Mouse (Mus musculus) macrophage (primary cell): ENCODE results near the gene Zfp39. TPM values are rescaled to one million over a fixed set of nuclear protein-coding genes. Genes with fewer than 3 reads are reported as not detected.
A peak's percentile ranks its signal among the peaks of the same experiment; 100 is the strongest.

Source experiments
- H3K27ac ChIP-seq: fragments of 350-480 bp; formaldehyde crosslinking; 2 replicates; pipeline ENCODE4 v1.9.0; 2021
- H3K36me3 ChIP-seq: fragments of 350-480 bp; formaldehyde crosslinking; 2 replicates; pipeline ENCODE4 v1.9.0; 2021; ENCODE audit errors: inconsistent target
- H3K4me3 ChIP-seq: fragments of 350-480 bp; formaldehyde crosslinking; 2 replicates; pipeline ENCODE4 v1.9.0; 2021; ENCODE audit errors: inconsistent target
- H3K79me2 ChIP-seq: fragments of 350-480 bp; formaldehyde crosslinking; 2 replicates; pipeline ENCODE4 v1.9.0; 2021; ENCODE audit errors: inconsistent target
- WGBS: methylation state at CpG from one replicate; pipeline ENCODE4 v1.1.7; 2026; ENCODE audit warnings: inconsistent platforms; ENCODE audit not compliant: missing documents; 5-methylcytosine and 5-hydroxymethylcytosine counted together
- polyA plus RNA-seq: library from polyadenylated mRNA; stranded (reverse); fragments of 250-400 nt; gene quantifications from 3 replicates; pipeline ENCODE4 v1.2.4, GENCODE M21; 2018; ENCODE audit warnings: inconsistent platforms
- total RNA-seq, 78 experiments: library from RNA; depleted of rRNA; stranded (reverse); fragments of 250-400 nt; gene quantifications; 1 replicate in 9 of 78; 2 replicates in 24 of 78; 3 replicates in 43 of 78; 4 replicates in 2 of 78; pipeline ENCODE4 v1.2.4; 2018; ENCODE audit warnings: inconsistent platforms in 56 of 78

Zfp39 gene
- 1 to 10 TPM in 19 of 26 experiments, under 1 TPM in 6, not detected in 1; 0.19 to 8.3 (median 2.6) TPM for total RNA-seq (2018; cell fraction: chromatin; rRNA removed)
- 1 to 10 TPM in 21 of 26 experiments, under 1 TPM in 5; 0.33 to 3.9 (median 2.6) TPM for total RNA-seq (2018; cell fraction: cytosol; rRNA removed)
- total RNA-seq (2018; cell fraction: nucleus; rRNA removed) = 1 to 10 TPM in 19 of 26 experiments, under 1 TPM in 7; 0.12 to 7.4 (median 1.6) TPM
- 2.0 to 3.7 TPM (median 2.2 TPM) in 3 replicates for polyA plus RNA-seq

GRCm38 (mm10) chr11:58903511-58904409 is at the start of gene Zfp39:
Gene Zfp39, minus strand, starts transcription at chr11:58904225.
- Histone ChIP-seq H3K27ac (peak within 1 kb of the TSS; percentile 38), H3K4me3 (peak within 1 kb of the TSS; percentile 57), H3K79me2 (no peaks in the 10 kb centered on the region), H3K36me3 (peaks cover 19% of the 10 kb centered on the region; the same call in 1 of the 2 replicates)
- WGBS = under 1% methylated on average over 39 of the region's 40 CpGs

- Histone ChIP-seq H3K36me3 (peaks cover 7% of the 10 kb centered on the region; the same call in 1 of the 2 replicates), H3K79me2 (peaks cover 33% of the 10 kb centered on the region), H3K27ac (peak overlapping the region; percentile 27; the same call in 1 of the 2 replicates), H3K4me3 (peak overlapping the region; percentile 95)
- 4% methylated on average over 23 of the region's 33 CpGs for WGBS
Measured at GRCm38 (mm10) chr11:58953351-58954169, 49.5 kb upstream of the Zfp39 start.

GRCm38 (mm10) chr11:58951210-58951609 is 47.2 kb upstream of the Zfp39 start:
- Histone ChIP-seq H3K36me3 (no peaks in the 10 kb centered on the region), H3K4me3 (no peak overlapping the region), H3K27ac (no peak overlapping the region), H3K79me2 (peaks cover 13% of the 10 kb centered on the region)
- WGBS = 100% methylated on average over 4 of the region's 5 CpGs

GRCm38 (mm10) chr11:58949480-58950431 is 45.7 kb upstream of the Zfp39 start:
- Histone ChIP-seq H3K4me3 (no peak overlapping the region), H3K36me3 (no peaks in the 10 kb centered on the region), H3K27ac (no peak overlapping the region), H3K79me2 (no peaks in the 10 kb centered on the region)
- WGBS = 72% methylated on average over 18 of the region's 20 CpGs

GRCm38 (mm10) chr11:58948542-58949479 is 44.8 kb upstream of the Zfp39 start, which contains the start of gene Hist3h2ba:
Gene Hist3h2ba, plus strand, starts transcription at chr11:58948920.
- H3K27ac ChIP-seq = no peak within 1 kb of the TSS
- H3K4me3 ChIP-seq = peak within 1 kb of the TSS; percentile 15; the same call in 1 of the 2 replicates
- WGBS = 3% methylated on average over 33 of the region's 48 CpGs

GRCm38 (mm10) chr11:58947798-58948528 is 43.9 kb upstream of the Zfp39 start:
- Histone ChIP-seq H3K27ac (no peak overlapping the region), H3K36me3 (no peaks in the 10 kb centered on the region), H3K4me3 (peak overlapping the region; percentile 15; the same call in 1 of the 2 replicates), H3K79me2 (no peaks in the 10 kb centered on the region)
- WGBS = 31% methylated on average over 22 of the region's 23 CpGs

More at GRCm38 (mm10) chr11:58948542-58949479, 44.8 kb upstream of the Zfp39 start, which contains the start of gene Hist3h2ba:
- Histone ChIP-seq H3K36me3 (no peaks in the 10 kb centered on the region), H3K79me2 (no peaks in the 10 kb centered on the region)

- H3K36me3 ChIP-seq = no peaks in the 10 kb centered on the region
- no peaks in the 10 kb centered on the region for H3K79me2 ChIP-seq
- WGBS = 83% methylated on average over 3 of the region's 3 CpGs
- no peak overlapping the region for H3K27ac ChIP-seq
- H3K4me3 ChIP-seq = no peak overlapping the region
Measured at GRCm38 (mm10) chr11:58947306-58947705, 43.3 kb upstream of the Zfp39 start.

- 94% methylated on average over 5 of the region's 5 CpGs for WGBS
- H3K4me3 ChIP-seq = no peak overlapping the region
- H3K36me3 ChIP-seq = no peaks in the 10 kb centered on the region
- no peaks in the 10 kb centered on the region for H3K79me2 ChIP-seq
- H3K27ac ChIP-seq = no peak overlapping the region
Measured at GRCm38 (mm10) chr11:58944136-58944535, 40.1 kb upstream of the Zfp39 start.

- Histone ChIP-seq H3K27ac (no peak overlapping the region), H3K36me3 (peaks cover 23% of the 10 kb centered on the region; the same call in 1 of the 2 replicates), H3K79me2 (peaks cover 13% of the 10 kb centered on the region; the same call in 1 of the 2 replicates), H3K4me3 (no peak overlapping the region)
- 22% methylated on average over 6 of the region's 6 CpGs for WGBS
Measured at GRCm38 (mm10) chr11:58939088-58939439, 35.0 kb upstream of the Zfp39 start.

- Histone ChIP-seq H3K4me3 (peak within 1 kb of the TSS; percentile 76), H3K36me3 (peaks cover 29% of the 10 kb centered on the region), H3K79me2 (peaks cover 13% of the 10 kb centered on the region; the same call in 1 of the 2 replicates), H3K27ac (no peak within 1 kb of the TSS)
- WGBS = under 1% methylated on average over 68 of the region's 95 CpGs
Measured at GRCm38 (mm10) chr11:58938322-58939087, 34.5 kb upstream of the Zfp39 start, which contains the start of gene Rnf187. Gene Rnf187, minus strand, starts transcription at chr11:58938916.

GRCm38 (mm10) chr11:58937909-58938308 is 33.9 kb upstream of the Zfp39 start:
- no peak overlapping the region for H3K27ac ChIP-seq
- peaks cover 35% of the 10 kb centered on the region for H3K36me3 ChIP-seq
- 7% methylated on average over 13 of the region's 13 CpGs for WGBS
- H3K4me3 ChIP-seq = peak overlapping the region; percentile 76
- H3K79me2 ChIP-seq = peaks cover 13% of the 10 kb centered on the region; the same call in 1 of the 2 replicates
